Mouse (Mus musculus): ENCODE measurements around the gene Lmntd1.

Gene Lmntd1

DNA sequence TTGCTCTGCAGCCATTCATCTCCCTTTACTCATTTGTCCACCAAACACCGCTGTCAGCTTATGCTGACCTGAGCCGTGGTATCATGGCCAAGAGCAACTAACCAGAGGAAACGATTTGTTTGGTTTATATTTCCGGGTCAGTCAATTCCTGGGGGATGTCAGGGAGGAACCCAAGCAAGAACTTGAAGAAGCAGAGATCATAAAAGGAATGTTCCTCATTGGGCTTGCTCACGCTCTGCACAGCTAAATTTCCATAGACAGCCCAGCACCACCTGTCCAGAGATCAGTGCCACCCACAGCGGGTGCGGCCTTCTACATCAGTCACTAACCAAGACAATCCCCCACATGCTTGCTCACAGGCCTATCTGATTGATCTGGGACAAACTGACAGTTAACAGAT is at the start of gene Lmntd1:
Gene Lmntd1, minus strand, starts transcription at position 101 of the 400 bp plus-strand sequence.
- DNase-seq, result peak; percentile 42

DNA sequence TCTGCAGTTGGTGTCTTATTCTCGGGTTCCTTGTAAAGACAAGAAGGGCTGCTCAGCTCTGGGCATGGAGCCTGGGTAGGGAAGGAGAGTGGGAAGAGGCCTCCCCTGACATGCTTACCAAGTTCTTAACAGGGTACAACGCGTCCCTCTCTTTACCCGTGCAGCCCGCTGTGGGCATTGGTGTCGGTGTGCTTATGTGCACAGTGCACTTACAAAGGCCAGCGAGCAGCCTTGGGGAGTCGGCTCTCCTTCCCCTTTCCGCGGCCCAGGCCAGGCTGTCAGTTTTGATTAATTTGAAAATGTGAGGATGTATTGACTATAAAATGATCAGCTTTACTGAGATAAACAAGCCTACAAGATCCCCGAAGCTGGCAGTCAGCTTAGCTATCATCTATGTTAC is 46.8 kb upstream of the Lmntd1 start:
- no peak for DNase-seq

DNA sequence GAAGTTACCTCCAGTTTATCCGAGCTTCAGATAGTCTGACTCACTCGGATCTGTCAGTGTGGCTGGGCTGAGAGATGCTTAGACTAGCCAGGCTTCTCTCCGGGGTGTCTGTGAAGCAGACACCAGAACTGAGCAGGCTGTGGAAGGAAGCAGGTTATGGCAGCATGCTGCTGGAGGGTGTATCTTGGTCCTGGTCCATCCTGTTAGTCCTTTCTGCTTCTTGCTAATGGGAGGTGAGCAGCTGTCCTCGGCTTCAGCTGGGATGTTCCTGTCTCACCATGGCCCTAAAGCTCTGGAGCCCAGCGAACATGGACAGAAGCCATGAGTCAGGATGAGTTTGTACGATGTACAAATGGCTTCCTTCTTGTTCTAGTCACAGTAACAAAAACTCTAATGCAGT is 45.0 kb upstream of the Lmntd1 start:
- no peak for DNase-seq

GRCm38 (mm10) chr6:145656740-145657591 is 42.8 kb upstream of the Lmntd1 start:
- DNase-seq, result peak; percentile 36

DNA sequence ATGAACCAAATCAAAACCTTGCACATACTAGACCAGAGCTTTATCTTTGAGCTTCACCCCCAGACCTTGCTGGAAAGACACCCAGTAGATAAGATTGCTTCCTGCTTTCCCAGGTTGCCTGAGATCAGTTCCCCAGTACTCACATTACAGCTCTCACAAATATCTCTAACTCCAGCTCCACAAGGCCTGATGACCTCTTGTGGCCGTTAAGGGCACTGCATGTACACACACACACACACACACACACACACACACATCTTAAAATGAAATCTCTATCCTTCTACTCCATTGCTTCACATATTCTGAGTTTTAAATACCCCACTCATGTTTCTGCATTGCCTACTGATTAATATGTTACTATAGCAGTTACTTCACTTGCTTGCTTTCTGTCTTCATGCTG is 41.6 kb upstream of the Lmntd1 start:
- no peak for DNase-seq

- DNase-seq, result no peak
These were observed 40.1 kb upstream of the Lmntd1 start for GRCm38 (mm10) chr6:145654062-145654836.

GRCm38 (mm10) chr6:145653626-145654025 is 39.5 kb upstream of the Lmntd1 start:
- no peak for DNase-seq

DNA sequence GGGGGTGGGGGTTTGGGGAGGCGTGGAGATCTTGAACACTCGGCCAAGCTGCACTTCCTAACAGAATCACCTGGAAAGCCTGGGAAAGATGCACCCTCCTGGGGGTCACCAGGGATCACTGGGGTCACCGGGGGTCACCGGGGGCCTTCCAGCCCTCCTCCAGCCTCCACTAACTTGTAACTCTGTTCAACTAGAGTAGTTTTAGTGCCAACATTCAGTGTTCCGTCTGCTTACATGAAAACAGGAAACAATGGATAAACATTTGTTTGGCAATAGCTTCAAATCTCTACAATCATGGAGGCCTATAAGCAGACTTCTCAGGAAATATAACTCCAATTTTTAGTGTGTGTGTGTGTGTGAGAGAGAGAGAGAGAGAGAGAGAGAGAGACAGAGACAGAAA is 38.9 kb upstream of the Lmntd1 start:
- DNase-seq, result no peak

DNA sequence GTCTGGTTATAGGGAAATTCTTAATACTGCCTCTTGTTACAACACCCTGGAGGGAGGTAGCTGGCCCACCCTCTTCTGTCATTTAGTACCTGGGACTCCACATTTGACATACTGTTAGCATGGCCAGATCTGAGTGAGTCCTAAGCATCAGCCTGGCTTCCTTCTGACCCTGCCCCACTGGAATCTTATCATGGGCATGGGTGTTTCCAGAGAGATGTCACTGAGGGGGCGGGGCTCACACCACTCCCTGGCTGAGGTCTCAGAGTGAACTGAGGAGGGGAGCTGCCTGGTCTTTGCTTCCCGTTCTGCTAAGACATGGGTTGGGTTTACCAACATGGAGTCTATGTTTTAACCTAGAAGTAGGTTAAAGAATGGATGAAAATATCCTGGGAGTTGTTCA is 37.9 kb upstream of the Lmntd1 start:
- DNase-seq, result no peak

GRCm38 (mm10) chr6:145640971-145641506 is 26.9 kb upstream of the Lmntd1 start:
- peak; percentile 17 for DNase-seq

DNA sequence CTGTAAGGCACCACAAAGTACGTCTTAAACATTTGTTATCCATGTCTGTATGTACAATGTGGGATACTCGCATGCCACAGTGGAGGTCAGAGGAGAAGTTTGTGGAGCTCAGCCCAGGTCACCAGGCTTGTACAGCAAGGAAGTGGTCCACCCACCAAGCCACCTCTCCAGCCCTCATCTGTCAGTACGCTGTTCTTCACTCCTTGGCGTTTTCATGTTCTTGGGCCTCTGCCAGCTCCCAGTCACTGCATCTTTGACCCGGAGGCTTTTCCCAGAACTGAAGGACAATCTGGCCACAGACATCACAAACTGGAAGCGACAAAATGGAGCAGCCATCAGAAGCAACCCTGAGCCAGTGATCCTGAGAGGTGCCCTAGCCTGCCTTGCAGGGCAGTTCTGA is 24.1 kb upstream of the Lmntd1 start:
- peak; percentile 85 for DNase-seq

- no peak for DNase-seq
These were observed 22.6 kb upstream of the Lmntd1 start for GRCm38 (mm10) chr6:145636682-145637081.

GRCm38 (mm10) chr6:145634454-145634853 is 20.3 kb upstream of the Lmntd1 start:
- DNase-seq, result no peak

- peak; percentile 68 for DNase-seq
These were observed 16.1 kb upstream of the Lmntd1 start for GRCm38 (mm10) chr6:145630269-145630668.

GRCm38 (mm10) chr6:145623141-145623540 is 9.0 kb upstream of the Lmntd1 start:
- no peak for DNase-seq

GRCm38 (mm10) chr6:145616402-145617229 is 2.5 kb upstream of the Lmntd1 start:
- DNase-seq, result no peak

GRCm38 (mm10) chr6:145615666-145616210 is 1.6 kb upstream of the Lmntd1 start, which contains the start of gene Tuba3b:
Gene Tuba3b (plus strand): TSS chr6:145615757.
- no peak for DNase-seq

GRCm38 (mm10) chr6:145612611-145613010 is 1.5 kb downstream of the Lmntd1 start:
- no peak for DNase-seq

- DNase-seq, result no peak
These were observed 3.2 kb downstream of the Lmntd1 start for GRCm38 (mm10) chr6:145610901-145611300.

GRCm38 (mm10) chr6:145608693-145609092 is 5.4 kb downstream of the Lmntd1 start:
- no peak for DNase-seq

DNA sequence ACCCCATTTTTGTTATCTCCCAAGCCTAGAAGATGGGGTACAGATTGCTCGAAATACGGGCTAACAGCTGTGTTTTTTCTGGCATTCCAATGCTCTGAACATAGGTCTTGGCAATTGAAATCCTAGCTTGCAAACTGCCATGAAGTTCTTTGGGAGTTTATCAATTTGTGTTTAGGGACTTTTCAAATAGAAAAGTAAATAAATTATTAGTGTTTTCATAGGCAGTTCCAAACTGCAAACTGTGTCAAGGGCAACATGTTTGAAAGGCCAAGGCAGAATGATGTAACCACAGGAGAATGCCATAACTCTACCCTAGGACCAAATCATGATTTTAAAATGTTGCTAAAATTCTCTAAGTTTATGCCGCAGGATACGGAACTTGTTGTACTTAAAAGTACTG is 6.4 kb downstream of the Lmntd1 start:
- no peak for DNase-seq

- no peak for DNase-seq
These were observed 8.9 kb downstream of the Lmntd1 start for GRCm38 (mm10) chr6:145605203-145605602.
